Mouse (Mus musculus): ENCODE results near the gene Cd302.

DNA sequence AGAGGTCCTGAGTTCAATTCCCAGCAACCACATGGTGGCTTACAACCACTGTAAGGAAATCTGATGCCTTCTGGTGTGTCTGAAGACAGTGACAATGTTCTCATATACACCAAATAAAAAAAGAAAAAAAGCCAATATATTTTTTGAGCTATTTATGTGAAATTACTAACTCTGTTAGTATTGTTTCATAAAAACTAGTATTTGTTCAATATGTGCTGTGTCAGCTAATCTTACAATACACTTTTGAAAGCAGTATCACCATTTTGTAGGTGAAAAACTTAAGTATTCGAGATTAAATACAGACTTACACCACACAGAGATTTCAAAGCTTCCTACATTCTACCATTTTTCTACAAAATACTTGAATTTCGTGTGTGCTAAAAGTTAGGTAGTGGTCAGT, 69.6 kb downstream of the Cd302 start:
- TF ChIP-seq POLR2A (IDR thresholded peaks at IDR 0.05; ENCODE audit: low read depth, low read length), result no peak
- no peak for TF ChIP-seq RAD21 (IDR thresholded peaks at IDR 0.05; ENCODE audit: low read depth, low read length)
- no peak for TF ChIP-seq EP300 (IDR thresholded peaks at IDR 0.05; ENCODE audit: low read length)
- no peak for TF ChIP-seq CTCF (conservative IDR thresholded peaks at IDR 0.05 in 1 of 2, IDR thresholded peaks at IDR 0.05 in 1 of 2; ENCODE audit: low read depth in 2 of 2, low read length in 2 of 2)
- TF ChIP-seq ELF1 (IDR thresholded peaks at IDR 0.05; ENCODE audit: low read depth, low read length), result no peak
- TF ChIP-seq PAX5 (IDR thresholded peaks at IDR 0.05; ENCODE audit: low read length), result no peak
- TF ChIP-seq MAZ (IDR thresholded peaks at IDR 0.05; ENCODE audit: low read depth, low read length), result no peak
- TF ChIP-seq ETS1 (conservative IDR thresholded peaks at IDR 0.05; ENCODE audit: low read depth, low read length), result no peak
- TF ChIP-seq ZNF384 (IDR thresholded peaks at IDR 0.05; ENCODE audit: low read depth, low read length), result no peak
- TF ChIP-seq MAX (IDR thresholded peaks at IDR 0.05; ENCODE audit: low read length), result no peak
- no peak for TF ChIP-seq TBP (conservative IDR thresholded peaks at IDR 0.05; ENCODE audit: low read depth, low read length)
- TF ChIP-seq BHLHE40 (IDR thresholded peaks at IDR 0.05; ENCODE audit: low read depth, low read length), result no peak

All from CH12.LX (cell line).